Mouse (Mus musculus) urinary bladder, adult 2 months (tissue): ENCODE measurements around the gene Ubn1. TPM values are rescaled to one million over a fixed set of nuclear protein-coding genes. Genes with fewer than 3 reads are reported as not detected.

Source experiments
- polyA plus RNA-seq: library from polyadenylated mRNA; depleted of rRNA; stranded (reverse); fragments of >200 nt; gene quantifications from 2 replicates; pipeline ENCODE4 v1.2.3, GENCODE M21; 2012; rRNA removed

Gene Ubn1
- polyA plus RNA-seq, 1 experiment, result 33.1 TPM

Other genes with a start within 250 kb of the Ubn1 start
- 0.09 TPM in 1 of 2 replicates, not detected in the other for gene 4930562C15Rik, start 214.6 kb upstream of the Ubn1 start, polyA plus RNA-seq
- gene Ubald1, start 169.7 kb upstream of the Ubn1 start, polyA plus RNA-seq, result 21.5 and 41.1 TPM in 2 replicates
- 84.0 and 91.8 TPM in 2 replicates for gene Mgrn1, start 163.8 kb upstream of the Ubn1 start, polyA plus RNA-seq
- 59.9 and 64.6 TPM in 2 replicates for gene Nudt16l1, start 111.3 kb upstream of the Ubn1 start, polyA plus RNA-seq
- 56.9 and 77.5 TPM in 2 replicates for gene Anks3, start 85.9 kb upstream of the Ubn1 start, polyA plus RNA-seq
- gene Sept12, start 52.2 kb upstream of the Ubn1 start, polyA plus RNA-seq, result 0.19 and 0.21 TPM in 2 replicates
- 72.4 and 92.6 TPM in 2 replicates for gene Smim22, start 42.8 kb upstream of the Ubn1 start, polyA plus RNA-seq
- gene Rogdi, start 36.5 kb upstream of the Ubn1 start, polyA plus RNA-seq, result 59.9 and 64.7 TPM in 2 replicates
- gene Glyr1, start 194 bp upstream of the Ubn1 start, polyA plus RNA-seq, result 79.8 and 84.7 TPM in 2 replicates
- gene Ppl, start 82.4 kb downstream of the Ubn1 start, polyA plus RNA-seq, result 22.7 and 33.1 TPM in 2 replicates
- 0.13 and 0.18 TPM in 2 replicates for gene Sec14l5, start 97.1 kb downstream of the Ubn1 start, polyA plus RNA-seq
- 32.7 and 37.1 TPM in 2 replicates for gene Nagpa, start 154.0 kb downstream of the Ubn1 start, polyA plus RNA-seq
- 9.0 and 10.5 TPM in 2 replicates for gene AU021092, start 172.2 kb downstream of the Ubn1 start, polyA plus RNA-seq
- 46.0 and 52.5 TPM in 2 replicates for gene Alg1, start 183.6 kb downstream of the Ubn1 start, polyA plus RNA-seq
- gene Eef2kmt, start 205.9 kb downstream of the Ubn1 start, polyA plus RNA-seq, result 34.0 and 41.0 TPM in 2 replicates